Mouse (Mus musculus): ENCODE measurements around the gene Fstl4. TPM values are rescaled to one million over a fixed set of nuclear protein-coding genes. Genes with fewer than 3 reads are reported as not detected.

The Fstl4 gene
- total and polyA plus RNA-seq, 3 experiments: not detected

DNA sequence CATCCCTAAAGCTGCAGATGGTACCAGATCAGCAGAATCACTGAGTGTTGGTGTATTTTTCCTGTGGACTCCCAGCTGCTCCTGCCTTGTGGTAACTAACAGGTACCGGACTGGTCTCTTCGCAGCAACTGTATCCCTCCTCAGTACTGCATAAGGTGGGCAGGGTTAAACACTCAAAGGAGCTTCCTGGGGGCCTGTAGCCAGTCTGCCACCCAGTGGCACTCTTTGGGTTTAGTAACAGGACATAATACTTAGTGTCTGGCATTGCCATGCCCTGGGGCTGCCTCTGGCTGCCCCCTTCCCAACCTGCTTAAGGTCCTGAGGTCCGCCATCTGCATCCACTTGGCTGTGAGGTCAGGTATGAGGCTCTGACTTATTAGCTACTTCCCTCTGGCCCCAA, 375.2 kb downstream of the Fstl4 start:
- Histone ChIP-seq H3K36me3 (ENCODE audit: control insufficient read depth in 1 of 2, insufficient read depth in 2 of 2, low read length in 2 of 2) (no peaks in the 10 kb centered on the region), H3K9me3 (replicated peaks; ENCODE audit: insufficient read depth, low read length) (no peaks in the 10 kb centered on the region), H3K27ac (ENCODE audit: control insufficient read depth, low read depth, low read length) (no peak overlapping the region), H3K4me3 (ENCODE audit: control insufficient read depth in 1 of 2, insufficient read depth in 1 of 2, low read depth in 2 of 2, low read length in 2 of 2) (no peak overlapping the region), H3K4me1 (ENCODE audit: control insufficient read depth in 1 of 2, insufficient read depth in 2 of 2, low read length in 2 of 2) (no peaks in the 10 kb centered on the region), H3K27me3 (ENCODE audit: control insufficient read depth in 1 of 2, insufficient read depth in 2 of 2, low read length in 2 of 2) (no peaks in the 10 kb centered on the region), H3K9ac (ENCODE audit: control insufficient read depth, low read depth, low read length, poor library complexity, severe bottlenecking) (no peak overlapping the region), H3K79me2 (ENCODE audit: control insufficient read depth, insufficient read depth, low read length, poor library complexity) (no peaks in the 10 kb centered on the region)
- TF ChIP-seq NRF1 (IDR thresholded peaks at IDR 0.05; ENCODE audit: insufficient read depth, low read depth, low read length, poor library complexity, severe bottlenecking) (no peak), E2F4 (IDR thresholded peaks at IDR 0.05; ENCODE audit: borderline replicate concordance, low read depth, low read length) (no peak), CTCF (IDR thresholded peaks at IDR 0.05 in 2 of 3, conservative IDR thresholded peaks at IDR 0.05 in 1 of 3; ENCODE audit: control insufficient read depth in 1 of 3, insufficient read depth in 1 of 3, low read depth in 2 of 3, low read length in 3 of 3, poor library complexity in 1 of 3, severe bottlenecking in 1 of 3) (no peak), ELF1 (IDR thresholded peaks at IDR 0.05; ENCODE audit: low read depth, low read length) (no peak), BHLHE40 (IDR thresholded peaks at IDR 0.05; ENCODE audit: borderline replicate concordance, low read depth, low read length) (no peak), GABPA (IDR thresholded peaks at IDR 0.05; ENCODE audit: low read depth, low read length) (no peak), RCOR1 (IDR thresholded peaks at IDR 0.05; ENCODE audit: low read depth, low read length) (no peak), JUND (IDR thresholded peaks at IDR 0.05; ENCODE audit: low read depth, low read length) (no peak), MAZ (IDR thresholded peaks at IDR 0.05; ENCODE audit: low read depth, low read length) (no peak), MYB (IDR thresholded peaks at IDR 0.05; ENCODE audit: low read depth, low read length) (no peak), HCFC1 (IDR thresholded peaks at IDR 0.05; ENCODE audit: low read depth, low read length) (no peak), POLR2AphosphoS5 (IDR thresholded peaks at IDR 0.05; ENCODE audit: borderline replicate concordance, low read depth, low read length) (no peak), ETS1 (IDR thresholded peaks at IDR 0.05; ENCODE audit: low read depth, low read length) (no peak), TAL1 (IDR thresholded peaks at IDR 0.05; ENCODE audit: low read length) (no peak), MYC (IDR thresholded peaks at IDR 0.05; ENCODE audit: low read depth, low read length) (no peak), NELFE (IDR thresholded peaks at IDR 0.05; ENCODE audit: low read depth, low read length) (no peak)
- DNase-seq (ENCODE audit: low read depth, low spot score): no peak

DNA sequence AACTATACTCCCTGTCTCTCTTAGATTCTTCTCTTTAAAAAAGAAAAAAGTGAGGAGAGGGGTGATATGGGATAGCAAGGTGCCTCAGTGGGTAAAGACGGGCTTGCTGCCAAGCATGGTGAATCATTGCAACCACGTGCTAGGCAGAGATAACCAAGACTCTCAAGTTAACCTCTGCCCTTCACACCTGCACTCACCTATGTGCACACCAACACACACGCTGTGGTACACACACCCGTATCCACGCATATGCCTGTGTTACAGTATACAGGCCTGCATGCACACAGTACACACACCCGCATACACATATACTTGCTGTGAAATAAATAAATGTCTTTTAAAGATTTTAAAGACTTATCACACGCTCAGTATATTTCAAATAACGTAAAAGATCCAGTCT, 375.8 kb downstream of the Fstl4 start:
- H3K9me3 ChIP-seq (replicated peaks; ENCODE audit: insufficient read depth, low read length): no peaks in the 10 kb centered on the region
- H3K4me3 ChIP-seq (ENCODE audit: control insufficient read depth in 1 of 2, insufficient read depth in 1 of 2, low read depth in 2 of 2, low read length in 2 of 2): no peak overlapping the region

More for the DNA sequence above, 375.8 kb downstream of the Fstl4 start:
- no peak for DNase-seq (ENCODE audit: low read depth, low spot score)
- TF ChIP-seq MAFK (IDR thresholded peaks at IDR 0.05; ENCODE audit: borderline replicate concordance, low read depth, low read length) (no peak), NELFE (IDR thresholded peaks at IDR 0.05; ENCODE audit: low read depth, low read length) (no peak), SMC3 (IDR thresholded peaks at IDR 0.05; ENCODE audit: low read depth, low read length) (no peak), BHLHE40 (IDR thresholded peaks at IDR 0.05; ENCODE audit: borderline replicate concordance, low read depth, low read length) (no peak), GATA1 (IDR thresholded peaks at IDR 0.05; ENCODE audit: low read depth, low read length) (no peak)
- H3K36me3 ChIP-seq (ENCODE audit: control insufficient read depth in 1 of 2, insufficient read depth in 2 of 2, low read length in 2 of 2): no peaks in the 10 kb centered on the region
- no peak overlapping the region for H3K9ac ChIP-seq (ENCODE audit: control insufficient read depth, low read depth, low read length, poor library complexity, severe bottlenecking)
- no peak overlapping the region for H3K27ac ChIP-seq (ENCODE audit: control insufficient read depth, low read depth, low read length)
- no peaks in the 10 kb centered on the region for H3K4me1 ChIP-seq (ENCODE audit: control insufficient read depth in 1 of 2, insufficient read depth in 2 of 2, low read length in 2 of 2)
- no peaks in the 10 kb centered on the region for H3K79me2 ChIP-seq (ENCODE audit: control insufficient read depth, insufficient read depth, low read length, poor library complexity)
- H3K27me3 ChIP-seq (ENCODE audit: control insufficient read depth in 1 of 2, insufficient read depth in 2 of 2, low read length in 2 of 2): no peaks in the 10 kb centered on the region

Measured in MEL (cell line).